Mouse (Mus musculus): Measurements from ENCODE around the gene Sowahb. TPM values are rescaled to one million over a fixed set of nuclear protein-coding genes. Genes with fewer than 3 reads are reported as not detected.

Gene Sowahb
- 5.2 and 7.6 TPM in 2 replicates for polyA plus RNA-seq (2015; fragmentation: Nextera tagmentation; extraction: Ambion mirVana)

DNA sequence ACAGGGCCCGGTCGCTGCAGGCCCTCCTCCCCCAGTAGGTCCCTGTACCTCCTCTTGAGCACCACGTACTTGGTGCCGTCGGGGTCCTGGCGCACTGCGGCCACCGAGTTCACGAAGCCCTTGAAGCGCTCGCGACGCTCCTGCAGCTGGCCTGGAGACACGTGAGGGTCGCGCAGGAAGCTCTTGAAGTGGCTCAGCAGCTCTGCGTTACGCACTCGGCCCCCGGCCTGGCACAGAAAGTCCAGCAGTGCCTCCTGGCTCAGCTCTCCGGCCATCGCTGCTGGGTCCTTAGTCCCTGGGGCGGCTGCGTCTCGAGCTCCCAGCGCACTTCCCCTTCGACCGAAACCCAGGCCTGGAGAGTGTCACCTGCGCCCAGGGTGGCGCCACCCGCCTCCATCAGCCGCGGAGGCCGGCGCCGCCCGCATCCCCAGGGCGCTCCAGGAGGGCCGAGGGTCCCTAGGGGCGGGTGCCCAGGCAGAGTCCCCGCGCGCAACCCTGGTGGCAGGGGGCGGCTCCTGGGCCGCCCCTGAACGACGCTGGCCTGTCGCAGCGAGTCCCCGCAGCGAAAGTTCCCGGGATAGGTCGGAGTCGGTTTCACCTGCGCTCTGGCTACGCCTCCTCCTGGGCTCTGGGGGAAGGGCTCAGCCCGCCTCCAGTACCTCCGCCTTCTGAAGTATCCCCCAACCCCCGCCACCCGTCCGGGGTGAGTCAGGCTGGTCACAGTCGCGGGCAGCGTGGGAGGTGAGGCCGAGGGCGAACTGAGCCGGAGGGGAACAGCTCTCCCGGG, at the start of gene Sowahb:
Gene Sowahb (minus strand): TSS at position 439 of the 787 bp plus-strand sequence.
- no peaks in the 10 kb centered on the region for H3K9me3 ChIP-seq (ENCODE audit: control insufficient read depth, low read length)
- H3K36me3 ChIP-seq (ENCODE audit: control insufficient read depth, insufficient read depth, low read length), result 0 out of 2 replicates have a peak, but pooled peaks cover 2% of the 10 kb centered on the region
- peak within 1 kb of the TSS; percentile 60 for H3K4me3 ChIP-seq (ENCODE audit: low read length)
- peaks cover 15% of the 10 kb centered on the region for H3K4me1 ChIP-seq (ENCODE audit: control insufficient read depth, insufficient read depth, low read length)
- ATAC-seq, result peak; percentile 94
- H3K27me3 ChIP-seq (replicated peaks; ENCODE audit: control insufficient read depth, insufficient read depth, low read length), result peaks cover 14% of the 10 kb centered on the region
- H3K4me2 ChIP-seq (ENCODE audit: low read depth, low read length), result peak within 1 kb of the TSS; percentile 78
- peak within 1 kb of the TSS; percentile 75 for H3K9ac ChIP-seq (ENCODE audit: low read depth, low read length)
- under 1% methylated on average over 58 of the region's 68 CpGs for WGBS
- peak within 1 kb of the TSS; percentile 79 for H3K27ac ChIP-seq (ENCODE audit: low read length)

DNA sequence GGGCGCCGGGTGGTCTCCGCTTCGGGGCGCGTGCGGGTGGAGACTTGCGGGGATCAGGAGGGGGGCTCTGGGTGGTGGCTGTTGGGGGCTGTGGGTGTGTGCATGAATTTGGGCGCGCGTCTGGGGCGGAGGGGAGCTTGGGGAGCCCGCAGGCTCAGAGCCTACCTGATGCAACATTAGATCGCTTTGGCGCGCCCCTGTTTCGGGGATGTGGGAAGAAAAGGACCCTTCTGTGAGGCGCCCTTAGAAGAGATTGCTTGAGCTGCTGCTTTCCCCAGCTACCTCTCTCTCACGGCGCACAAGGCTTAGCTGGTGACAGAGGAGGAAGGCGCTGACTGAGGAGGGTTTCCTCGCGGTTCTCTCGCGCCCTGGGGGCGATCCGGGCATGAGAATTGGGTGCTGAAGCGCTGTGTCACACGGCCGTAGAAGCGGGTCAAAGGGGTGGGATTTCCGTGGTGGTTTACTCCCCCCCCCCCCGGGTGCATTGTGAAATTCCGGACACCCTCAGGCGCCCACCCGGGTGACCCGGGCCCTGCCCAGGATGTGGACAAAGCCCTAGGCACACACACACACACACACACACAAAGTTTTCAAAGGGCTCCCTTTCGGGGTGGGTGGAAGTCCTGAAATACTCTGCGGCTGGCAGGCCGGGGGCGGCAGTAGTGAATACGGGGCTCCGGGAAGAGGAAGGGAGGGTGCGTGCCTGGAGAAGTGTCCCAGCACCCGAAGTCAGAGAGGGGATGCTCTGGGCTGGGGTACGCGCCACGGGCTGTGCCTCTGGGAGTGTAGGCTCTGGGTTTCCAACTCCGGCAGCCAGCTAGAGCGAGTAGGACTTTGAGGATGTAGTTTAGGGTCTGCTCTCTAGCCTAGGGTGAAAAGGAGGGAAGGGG, 49.1 kb upstream of the Sowahb start:
- Histone ChIP-seq H3K4me1 (ENCODE audit: control insufficient read depth, insufficient read depth, low read length) (peaks cover 47% of the 10 kb centered on the region), H3K36me3 (ENCODE audit: control insufficient read depth, insufficient read depth, low read length) (no peaks in the 10 kb centered on the region), H3K27me3 (replicated peaks; ENCODE audit: control insufficient read depth, insufficient read depth, low read length) (no peaks in the 10 kb centered on the region), H3K4me3 (ENCODE audit: low read length) (peak overlapping the region; percentile 88), H3K9ac (ENCODE audit: low read depth, low read length) (peak overlapping the region; percentile 97), H3K27ac (ENCODE audit: low read length) (peak overlapping the region; percentile 93), H3K4me2 (ENCODE audit: low read depth, low read length) (peak overlapping the region; percentile 89), H3K9me3 (ENCODE audit: control insufficient read depth, low read length) (no peaks in the 10 kb centered on the region)
- ATAC-seq, result peak; percentile 49
- WGBS, result under 1% methylated on average over 50 of the region's 50 CpGs

DNA sequence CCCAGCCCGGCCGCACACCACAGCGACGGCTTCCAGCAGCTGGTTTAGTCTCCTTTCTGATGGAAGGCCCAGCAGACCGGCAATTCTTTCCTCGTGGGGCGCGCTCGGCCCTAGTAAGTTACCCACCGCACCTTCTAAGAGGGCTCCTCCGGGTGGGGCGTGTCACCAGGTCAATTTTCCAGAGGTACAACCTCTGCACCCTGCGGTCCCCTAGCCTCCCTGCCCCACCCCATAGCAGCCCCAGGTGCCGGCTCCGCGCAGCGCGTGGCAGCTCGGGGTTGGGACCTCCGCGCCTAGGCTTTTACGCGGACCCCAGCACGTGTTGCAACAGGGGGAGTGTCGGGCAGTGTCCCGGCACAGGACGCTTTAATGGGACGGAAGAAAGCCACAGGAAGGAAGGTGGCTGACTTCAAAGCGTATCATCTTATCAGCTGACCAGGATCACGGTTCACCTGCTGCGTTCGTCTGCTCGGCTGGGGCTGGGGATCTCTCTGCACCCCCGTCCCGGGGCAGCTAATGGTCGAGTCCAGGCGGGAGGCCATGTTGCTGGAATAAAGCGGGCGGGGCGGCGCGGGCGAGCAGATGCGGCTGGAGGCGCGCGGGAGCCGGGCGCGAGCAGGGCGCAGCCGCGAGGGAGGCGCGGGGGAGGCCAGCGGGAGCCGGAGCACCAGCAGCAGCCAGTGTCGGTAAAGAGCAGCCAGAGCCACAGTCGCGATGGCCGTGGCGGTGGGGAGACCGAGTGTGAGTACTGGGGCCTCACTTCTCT, 48.2 kb upstream of the Sowahb start, which contains the start of gene Sept11:
Gene Sept11 (plus strand): TSS at position 581 of the 766 bp plus-strand sequence.
- peak within 1 kb of the TSS; percentile 89 for H3K4me2 ChIP-seq (ENCODE audit: low read depth, low read length)
- peaks cover 39% of the 10 kb centered on the region for H3K4me1 ChIP-seq (ENCODE audit: control insufficient read depth, insufficient read depth, low read length)
- no peaks in the 10 kb centered on the region for H3K36me3 ChIP-seq (ENCODE audit: control insufficient read depth, insufficient read depth, low read length)
- no peaks in the 10 kb centered on the region for H3K27me3 ChIP-seq (replicated peaks; ENCODE audit: control insufficient read depth, insufficient read depth, low read length)
- H3K9ac ChIP-seq (ENCODE audit: low read depth, low read length), result peak within 1 kb of the TSS; percentile 97
- ATAC-seq, result peak; percentile 96
- peak within 1 kb of the TSS; percentile 93 for H3K27ac ChIP-seq (ENCODE audit: low read length)
- H3K9me3 ChIP-seq (ENCODE audit: control insufficient read depth, low read length), result no peaks in the 10 kb centered on the region
- under 1% methylated on average over 63 of the region's 63 CpGs for WGBS
- peak within 1 kb of the TSS; percentile 88 for H3K4me3 ChIP-seq (ENCODE audit: low read length)

DNA sequence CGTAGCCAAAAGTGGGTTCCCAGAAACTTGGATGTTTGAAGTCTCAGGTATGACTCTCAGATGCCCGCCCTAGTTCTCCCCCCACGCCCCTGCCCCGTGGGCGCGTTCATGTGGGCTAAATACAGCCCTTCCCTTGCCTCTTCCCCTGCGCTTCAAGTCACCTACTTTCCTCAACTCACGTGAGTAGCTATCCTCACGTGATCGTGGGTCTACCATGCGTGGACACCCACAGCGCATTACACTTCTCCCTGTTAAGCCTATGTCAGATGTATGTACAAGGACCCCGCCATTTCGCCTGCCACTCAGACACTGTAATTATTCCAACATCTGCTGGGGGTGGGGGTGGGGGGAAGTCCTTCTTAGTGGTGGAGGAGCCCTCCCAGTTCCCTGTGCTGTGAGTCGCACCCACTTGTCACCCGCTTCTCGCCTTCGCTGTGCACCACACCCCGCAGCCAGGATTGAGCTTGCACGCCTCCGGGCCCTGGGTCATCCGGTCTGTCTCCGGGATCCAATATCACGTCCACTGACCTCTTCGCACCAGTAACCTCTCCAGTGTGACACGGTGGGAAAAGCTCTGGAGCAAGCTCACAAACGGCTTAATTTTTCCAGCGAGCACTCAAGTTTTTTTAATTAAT, 47.4 kb upstream of the Sowahb start:
- H3K9me3 ChIP-seq (ENCODE audit: control insufficient read depth, low read length), result no peaks in the 10 kb centered on the region
- peak overlapping the region; percentile 88 for H3K4me3 ChIP-seq (ENCODE audit: low read length)
- no peaks in the 10 kb centered on the region for H3K36me3 ChIP-seq (ENCODE audit: control insufficient read depth, insufficient read depth, low read length)
- H3K4me1 ChIP-seq (ENCODE audit: control insufficient read depth, insufficient read depth, low read length), result peaks cover 31% of the 10 kb centered on the region
- peak overlapping the region; percentile 93 for H3K27ac ChIP-seq (ENCODE audit: low read length)
- peak overlapping the region; percentile 97 for H3K9ac ChIP-seq (ENCODE audit: low read depth, low read length)
- H3K27me3 ChIP-seq (replicated peaks; ENCODE audit: control insufficient read depth, insufficient read depth, low read length), result no peaks in the 10 kb centered on the region
- ATAC-seq, result peak; percentile 31
- WGBS, result 6% methylated on average over 28 of the region's 28 CpGs
- peak overlapping the region; percentile 89 for H3K4me2 ChIP-seq (ENCODE audit: low read depth, low read length)

DNA sequence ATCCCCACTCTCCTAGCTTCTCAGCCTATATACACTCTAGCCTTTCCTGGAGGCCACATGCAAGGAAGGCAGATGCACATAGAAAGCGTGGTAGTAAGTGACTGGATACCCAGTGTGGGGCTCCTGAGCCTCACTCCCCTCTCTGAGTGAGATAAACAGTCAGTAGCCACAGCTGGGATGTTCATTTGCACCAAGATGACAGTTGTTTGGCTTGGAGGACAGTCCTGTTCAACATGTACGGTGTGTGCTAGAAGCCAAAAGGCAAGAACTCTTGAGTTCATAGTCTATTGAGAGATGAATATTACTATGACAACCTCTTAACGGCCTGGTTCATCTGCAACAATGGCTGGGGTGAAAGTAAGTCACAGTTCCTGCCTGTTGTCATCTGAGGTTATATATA, 46.4 kb upstream of the Sowahb start:
- peak overlapping the region; percentile 88 for H3K4me3 ChIP-seq (ENCODE audit: low read length)
- H3K9ac ChIP-seq (ENCODE audit: low read depth, low read length), result 0 out of 2 replicates have a peak overlapping the region, but pooled peaks have one; percentile 12
- no peak for ATAC-seq
- 60% methylated on average over 3 of the region's 3 CpGs for WGBS
- H3K4me1 ChIP-seq (ENCODE audit: control insufficient read depth, insufficient read depth, low read length), result peaks cover 21% of the 10 kb centered on the region
- H3K27ac ChIP-seq (ENCODE audit: low read length), result no peak overlapping the region
- H3K4me2 ChIP-seq (ENCODE audit: low read depth, low read length), result peak overlapping the region; percentile 89
- no peaks in the 10 kb centered on the region for H3K36me3 ChIP-seq (ENCODE audit: control insufficient read depth, insufficient read depth, low read length)
- no peaks in the 10 kb centered on the region for H3K9me3 ChIP-seq (ENCODE audit: control insufficient read depth, low read length)
- no peaks in the 10 kb centered on the region for H3K27me3 ChIP-seq (replicated peaks; ENCODE audit: control insufficient read depth, insufficient read depth, low read length)

DNA sequence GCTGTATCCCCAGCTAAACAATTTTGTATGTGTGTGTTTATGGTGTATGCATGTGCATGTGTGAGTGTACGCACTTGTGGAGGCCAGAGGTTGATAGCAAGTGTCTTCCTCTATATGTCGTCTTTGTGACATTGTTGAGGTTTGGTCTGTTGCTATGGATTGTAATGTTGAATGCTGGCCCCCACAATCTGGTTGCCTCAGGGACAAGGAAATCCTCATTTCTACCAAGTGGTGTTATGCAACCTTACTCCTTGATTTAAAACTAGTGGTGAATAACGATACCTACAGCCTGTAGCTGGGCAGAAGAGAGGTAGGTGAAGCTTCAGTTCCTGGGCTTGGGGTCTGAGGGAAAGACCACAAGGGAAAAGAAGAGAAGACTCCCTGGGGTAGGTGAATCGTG, 41.1 kb upstream of the Sowahb start:
- H3K4me3 ChIP-seq (ENCODE audit: low read length), result no peak overlapping the region
- ATAC-seq, result no peak
- WGBS, result 86% methylated on average over 4 of the region's 4 CpGs
- no peaks in the 10 kb centered on the region for H3K9me3 ChIP-seq (ENCODE audit: control insufficient read depth, low read length)
- H3K4me2 ChIP-seq (ENCODE audit: low read depth, low read length), result no peak overlapping the region
- H3K27ac ChIP-seq (ENCODE audit: low read length), result no peak overlapping the region
- H3K4me1 ChIP-seq (ENCODE audit: control insufficient read depth, insufficient read depth, low read length), result peaks cover under 1% of the 10 kb centered on the region; the same call in 1 of the 2 replicates
- no peaks in the 10 kb centered on the region for H3K27me3 ChIP-seq (replicated peaks; ENCODE audit: control insufficient read depth, insufficient read depth, low read length)
- H3K9ac ChIP-seq (ENCODE audit: low read depth, low read length), result no peak overlapping the region
- H3K36me3 ChIP-seq (ENCODE audit: control insufficient read depth, insufficient read depth, low read length), result no peaks in the 10 kb centered on the region

DNA sequence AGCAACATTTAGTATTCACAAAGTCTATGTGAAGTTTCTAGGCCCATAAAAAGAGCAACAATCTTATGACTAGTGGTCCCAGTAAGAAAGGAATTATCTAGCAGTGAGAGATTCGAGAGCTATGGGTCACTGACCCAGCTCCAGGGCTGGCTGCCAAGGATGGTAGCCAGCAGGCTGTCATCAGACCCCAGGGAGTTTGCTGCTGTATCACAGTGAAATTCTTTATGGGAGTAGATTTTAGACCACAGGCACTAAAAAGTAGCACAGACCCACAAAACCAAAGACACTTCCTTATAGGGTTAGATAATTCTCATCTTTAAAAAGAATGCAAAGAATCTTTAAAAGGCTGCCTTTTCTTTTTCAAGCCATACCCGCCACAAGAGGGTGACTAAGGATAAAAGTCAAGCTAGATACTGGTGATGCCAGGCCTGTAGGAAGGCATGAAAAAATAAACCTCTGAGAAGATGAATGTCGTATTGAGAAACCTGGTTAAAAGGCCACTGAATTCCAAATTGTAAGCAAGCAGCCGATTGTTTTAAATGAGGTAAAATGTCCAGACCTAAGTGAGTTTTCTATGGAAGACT, 40.3 kb upstream of the Sowahb start:
- no peaks in the 10 kb centered on the region for H3K36me3 ChIP-seq (ENCODE audit: control insufficient read depth, insufficient read depth, low read length)
- WGBS, result 51% methylated on average over 4 of the region's 4 CpGs
- no peak overlapping the region for H3K4me2 ChIP-seq (ENCODE audit: low read depth, low read length)
- no peak for ATAC-seq
- H3K4me1 ChIP-seq (ENCODE audit: control insufficient read depth, insufficient read depth, low read length), result no peaks in the 10 kb centered on the region
- no peak overlapping the region for H3K4me3 ChIP-seq (ENCODE audit: low read length)
- H3K27ac ChIP-seq (ENCODE audit: low read length), result no peak overlapping the region
- no peaks in the 10 kb centered on the region for H3K9me3 ChIP-seq (ENCODE audit: control insufficient read depth, low read length)
- no peak overlapping the region for H3K9ac ChIP-seq (ENCODE audit: low read depth, low read length)
- H3K27me3 ChIP-seq (replicated peaks; ENCODE audit: control insufficient read depth, insufficient read depth, low read length), result no peaks in the 10 kb centered on the region

DNA sequence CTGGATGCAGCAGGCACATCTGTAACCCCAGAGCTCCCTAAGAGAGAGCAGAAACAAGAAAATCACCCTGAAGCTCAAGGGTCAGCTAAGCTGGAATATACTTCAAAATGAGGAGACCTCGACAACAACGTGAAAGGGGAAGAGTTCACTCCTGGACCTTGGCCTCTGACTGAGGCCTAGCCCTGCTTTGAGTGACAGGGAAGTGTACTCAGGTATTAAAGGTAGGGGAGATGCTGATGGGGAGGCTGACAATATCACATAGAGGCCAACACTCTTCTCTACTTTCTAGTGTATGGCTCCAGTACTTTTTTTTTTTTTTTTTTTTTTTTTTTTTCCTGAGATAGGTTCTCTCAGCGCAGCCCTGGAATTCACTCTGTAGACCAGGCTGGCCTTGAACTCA, 34.8 kb upstream of the Sowahb start:
- H3K4me1 ChIP-seq (ENCODE audit: control insufficient read depth, insufficient read depth, low read length), result no peaks in the 10 kb centered on the region
- H3K27me3 ChIP-seq (replicated peaks; ENCODE audit: control insufficient read depth, insufficient read depth, low read length), result no peaks in the 10 kb centered on the region
- no peaks in the 10 kb centered on the region for H3K9me3 ChIP-seq (ENCODE audit: control insufficient read depth, low read length)
- peak; percentile 64 for ATAC-seq
- no peak overlapping the region for H3K27ac ChIP-seq (ENCODE audit: low read length)
- WGBS, result 66% methylated on average over 3 of the region's 3 CpGs
- H3K4me2 ChIP-seq (ENCODE audit: low read depth, low read length), result no peak overlapping the region
- H3K9ac ChIP-seq (ENCODE audit: low read depth, low read length), result no peak overlapping the region
- no peaks in the 10 kb centered on the region for H3K36me3 ChIP-seq (ENCODE audit: control insufficient read depth, insufficient read depth, low read length)
- no peak overlapping the region for H3K4me3 ChIP-seq (ENCODE audit: low read length)
